Mouse (Mus musculus): ENCODE data around the gene 9130213A22Rik. TPM values are rescaled to one million over a fixed set of nuclear protein-coding genes. Genes with fewer than 3 reads are reported as not detected.

9130213A22Rik gene
- polyA plus RNA-seq, 2 experiments, result 0.41 to 1.1 TPM

DNA sequence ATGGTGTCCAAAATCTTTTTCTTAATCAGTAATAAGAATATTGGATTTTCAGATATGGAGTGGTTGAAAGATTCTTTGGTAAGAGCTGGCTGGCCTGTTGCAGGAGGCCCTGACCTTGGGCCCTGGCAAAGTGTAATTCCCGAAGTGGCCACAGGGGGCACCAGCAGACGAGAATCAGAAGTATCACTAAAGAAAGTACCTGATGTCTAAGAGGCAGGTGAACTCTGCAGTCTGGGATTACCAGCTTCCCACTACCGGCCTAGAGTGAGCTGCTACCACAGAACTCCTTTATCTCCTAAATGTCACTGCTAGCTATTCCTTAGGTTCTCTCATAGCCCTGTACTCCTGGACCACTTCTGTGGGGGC, 30.0 kb downstream of the 9130213A22Rik start:
- WGBS, result 2% methylated on average over 3 of the region's 3 CpGs
- Histone ChIP-seq H3K4me1 (ENCODE audit: control insufficient read depth, insufficient read depth, low read length) (peaks cover 19% of the 10 kb centered on the region), H3K9ac (ENCODE audit: low read depth, low read length, severe bottlenecking) (no peak overlapping the region), H3K4me2 (replicated peaks; ENCODE audit: low read depth, low read length, severe bottlenecking) (no peak overlapping the region), H3K27me3 (ENCODE audit: control insufficient read depth, insufficient read depth, low read length) (no peaks in the 10 kb centered on the region), H3K9me3 (ENCODE audit: control insufficient read depth, low read length) (no peaks in the 10 kb centered on the region), H3K36me3 (ENCODE audit: control insufficient read depth, insufficient read depth, low read length) (peaks cover 35% of the 10 kb centered on the region), H3K27ac (replicated peaks; ENCODE audit: low read depth, low read length) (no peak overlapping the region), H3K4me3 (replicated peaks; ENCODE audit: low read length) (no peak overlapping the region)
- TF ChIP-seq POLR2A (IDR thresholded peaks at IDR 0.05; ENCODE audit: borderline replicate concordance, extremely low read depth, insufficient read depth, insufficient read length), result no peak
- ATAC-seq (ENCODE audit: low FRiP score, low read depth), result no peak
- peak; percentile 52 for DNase-seq (ENCODE audit: low spot score)

DNA sequence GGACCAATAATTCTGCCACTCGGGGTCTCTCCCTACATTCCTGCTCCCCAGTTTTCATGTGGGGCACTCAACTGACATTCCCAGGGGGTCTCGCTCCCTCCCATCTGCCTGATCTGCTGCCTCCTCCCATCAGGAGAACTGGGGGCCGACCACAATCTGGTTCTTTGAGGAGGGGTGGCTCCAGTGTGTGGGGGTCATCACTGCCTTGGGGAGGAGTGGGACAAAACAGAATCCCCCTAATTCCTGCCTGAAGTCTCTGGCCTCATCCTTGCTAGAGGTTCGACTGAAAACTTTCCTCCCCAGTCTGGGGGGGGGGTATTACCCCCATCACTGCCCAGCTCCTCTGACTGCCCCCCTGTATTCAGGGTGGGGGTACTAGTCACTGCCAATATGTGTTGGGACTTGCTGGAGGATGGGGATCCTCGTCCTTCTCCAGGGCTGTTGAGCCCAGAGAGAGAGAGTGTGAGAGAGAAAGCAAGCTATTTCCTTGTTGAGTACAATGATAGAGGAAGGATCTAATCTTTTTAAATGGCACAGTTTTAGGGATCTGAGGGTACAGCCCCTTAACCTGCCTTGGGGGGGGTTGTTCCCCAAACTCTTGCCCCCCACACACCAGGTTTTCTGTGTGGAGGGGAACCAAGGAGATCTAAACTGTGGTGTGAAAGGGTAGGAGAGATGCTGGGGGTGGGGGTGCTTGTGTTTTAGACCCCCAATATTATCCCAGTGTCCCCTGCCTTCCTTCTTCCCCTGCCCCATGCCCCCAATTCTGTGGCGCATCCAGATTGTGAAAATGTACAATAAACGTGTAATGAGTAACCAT, 30.6 kb downstream of the 9130213A22Rik start:
- H3K4me2 ChIP-seq (replicated peaks; ENCODE audit: low read depth, low read length, severe bottlenecking), result no peak overlapping the region
- WGBS, result 61% methylated on average over 7 of the region's 7 CpGs
- ATAC-seq (ENCODE audit: low FRiP score, low read depth), result no peak
- no peak overlapping the region for H3K4me3 ChIP-seq (replicated peaks; ENCODE audit: low read length)
- no peak for TF ChIP-seq POLR2A (IDR thresholded peaks at IDR 0.05; ENCODE audit: borderline replicate concordance, extremely low read depth, insufficient read depth, insufficient read length)
- no peak overlapping the region for H3K27ac ChIP-seq (replicated peaks; ENCODE audit: low read depth, low read length)
- H3K9me3 ChIP-seq (ENCODE audit: control insufficient read depth, low read length), result no peaks in the 10 kb centered on the region
- no peak overlapping the region for H3K9ac ChIP-seq (ENCODE audit: low read depth, low read length, severe bottlenecking)
- peaks cover 35% of the 10 kb centered on the region for H3K36me3 ChIP-seq (ENCODE audit: control insufficient read depth, insufficient read depth, low read length)
- peaks cover 22% of the 10 kb centered on the region for H3K4me1 ChIP-seq (ENCODE audit: control insufficient read depth, insufficient read depth, low read length)
- DNase-seq (ENCODE audit: low spot score), result no peak
- no peaks in the 10 kb centered on the region for H3K27me3 ChIP-seq (ENCODE audit: control insufficient read depth, insufficient read depth, low read length)

GRCm38 (mm10) chr11:69090367-69090766, 32.0 kb downstream of the 9130213A22Rik start:
- no peak for TF ChIP-seq POLR2A (IDR thresholded peaks at IDR 0.05; ENCODE audit: borderline replicate concordance, extremely low read depth, insufficient read depth, insufficient read length)
- peak overlapping the region; percentile 90 for H3K4me2 ChIP-seq (replicated peaks; ENCODE audit: low read depth, low read length, severe bottlenecking)
- H3K9ac ChIP-seq (ENCODE audit: low read depth, low read length, severe bottlenecking), result peak overlapping the region; percentile 99; the same call in 1 of the 2 replicates

DNA sequence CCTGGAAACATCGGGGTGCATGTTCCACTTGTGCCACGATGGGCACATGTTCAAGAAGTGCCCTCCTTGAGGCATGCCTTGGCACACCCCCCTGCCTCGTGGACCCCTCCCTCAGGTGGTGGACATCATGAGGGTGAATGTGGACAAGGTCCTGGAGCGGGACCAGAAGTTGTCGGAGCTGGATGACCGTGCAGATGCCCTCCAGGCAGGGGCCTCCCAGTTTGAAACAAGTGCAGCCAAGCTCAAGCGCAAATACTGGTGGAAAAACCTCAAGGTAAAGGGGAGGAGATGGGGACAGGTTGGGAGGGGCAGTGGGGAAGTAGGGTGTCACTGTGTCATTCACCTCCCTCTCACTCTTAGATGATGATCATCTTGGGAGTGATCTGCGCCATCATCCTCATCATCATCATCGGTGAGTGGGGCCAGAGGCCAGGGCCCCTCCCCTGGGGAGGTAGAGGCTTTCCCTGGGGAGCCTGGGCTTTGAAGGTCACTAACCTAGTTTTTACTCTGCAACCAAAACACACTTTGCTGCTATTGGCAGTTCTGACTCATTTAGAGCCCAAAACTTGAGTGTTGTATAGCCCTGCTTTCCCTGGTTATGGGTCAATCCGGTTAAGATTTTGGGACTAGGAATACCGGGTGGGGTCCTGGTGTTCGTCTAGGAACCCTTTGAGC, 32.6 kb downstream of the 9130213A22Rik start:
- Histone ChIP-seq H3K27me3 (ENCODE audit: control insufficient read depth, insufficient read depth, low read length) (no peaks in the 10 kb centered on the region), H3K36me3 (ENCODE audit: control insufficient read depth, insufficient read depth, low read length) (peaks cover 35% of the 10 kb centered on the region), H3K9ac (ENCODE audit: low read depth, low read length, severe bottlenecking) (peak overlapping the region; percentile 99), H3K4me1 (ENCODE audit: control insufficient read depth, insufficient read depth, low read length) (peaks cover 22% of the 10 kb centered on the region), H3K4me3 (replicated peaks; ENCODE audit: low read length) (peak overlapping the region; percentile 99), H3K9me3 (ENCODE audit: control insufficient read depth, low read length) (no peaks in the 10 kb centered on the region), H3K4me2 (replicated peaks; ENCODE audit: low read depth, low read length, severe bottlenecking) (peak overlapping the region; percentile 90), H3K27ac (replicated peaks; ENCODE audit: low read depth, low read length) (no peak overlapping the region)
- DNase-seq (ENCODE audit: low spot score) (no peak), ATAC-seq (ENCODE audit: low FRiP score, low read depth) (no peak)
- no peak for TF ChIP-seq POLR2A (IDR thresholded peaks at IDR 0.05; ENCODE audit: borderline replicate concordance, extremely low read depth, insufficient read depth, insufficient read length)
- 84% methylated on average over 12 of the region's 12 CpGs for WGBS

More at GRCm38 (mm10) chr11:69090367-69090766, 32.0 kb downstream of the 9130213A22Rik start:
- Histone ChIP-seq H3K27me3 (ENCODE audit: control insufficient read depth, insufficient read depth, low read length) (no peaks in the 10 kb centered on the region), H3K4me3 (replicated peaks; ENCODE audit: low read length) (peak overlapping the region; percentile 99), H3K4me1 (ENCODE audit: control insufficient read depth, insufficient read depth, low read length) (peaks cover 22% of the 10 kb centered on the region), H3K9me3 (ENCODE audit: control insufficient read depth, low read length) (no peaks in the 10 kb centered on the region), H3K27ac (replicated peaks; ENCODE audit: low read depth, low read length) (no peak overlapping the region), H3K36me3 (ENCODE audit: control insufficient read depth, insufficient read depth, low read length) (peaks cover 35% of the 10 kb centered on the region)
- DNase-seq (ENCODE audit: low spot score) (no peak), ATAC-seq (ENCODE audit: low FRiP score, low read depth) (no peak)
- 67% methylated on average over 6 of the region's 6 CpGs for WGBS

DNA sequence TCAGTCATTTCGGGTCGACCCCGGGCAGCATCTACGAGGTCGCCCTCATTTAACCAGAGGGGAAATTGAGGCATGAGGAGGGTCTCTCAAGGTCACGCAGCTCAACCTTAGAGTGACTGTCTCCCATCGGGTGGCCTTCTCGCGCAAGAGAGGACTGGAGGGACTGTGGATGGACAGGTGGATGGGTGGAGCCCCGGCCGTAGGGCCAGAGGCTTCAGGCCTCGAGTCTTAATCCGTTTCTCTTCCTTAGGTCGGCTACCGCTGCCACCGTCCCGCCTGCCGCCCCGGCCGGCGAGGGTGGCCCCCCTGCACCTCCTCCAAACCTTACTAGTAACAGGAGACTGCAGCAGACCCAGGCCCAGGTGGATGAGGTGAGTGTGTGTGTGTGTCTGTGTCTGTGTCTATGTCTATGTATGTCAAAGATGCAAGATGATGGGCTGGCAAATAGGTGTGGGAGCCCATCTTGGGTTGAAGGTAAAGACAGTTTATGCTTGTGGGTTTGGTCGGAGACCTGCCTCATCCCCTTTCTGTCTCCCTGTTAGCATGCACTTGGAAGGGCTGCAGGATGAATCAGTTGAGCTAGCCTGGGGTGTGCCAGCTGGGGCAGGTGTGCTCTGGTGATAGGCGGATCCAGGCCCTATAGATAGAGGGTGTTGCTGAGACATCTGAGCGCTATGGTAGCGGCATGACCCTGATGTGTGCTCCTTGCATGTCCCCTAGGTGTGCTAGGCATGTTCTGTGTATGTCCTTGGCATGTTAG, 33.4 kb downstream of the 9130213A22Rik start:
- 12% methylated on average over 25 of the region's 25 CpGs for WGBS
- ATAC-seq (ENCODE audit: low FRiP score, low read depth), result 0 out of 2 replicates have a peak, but pooled peaks have one; percentile 5
- H3K9me3 ChIP-seq (ENCODE audit: control insufficient read depth, low read length), result no peaks in the 10 kb centered on the region
- TF ChIP-seq POLR2A (IDR thresholded peaks at IDR 0.05; ENCODE audit: borderline replicate concordance, extremely low read depth, insufficient read depth, insufficient read length), result no peak
- peak overlapping the region; percentile 90 for H3K4me2 ChIP-seq (replicated peaks; ENCODE audit: low read depth, low read length, severe bottlenecking)
- H3K27ac ChIP-seq (replicated peaks; ENCODE audit: low read depth, low read length), result peak overlapping the region; percentile 87
- H3K4me1 ChIP-seq (ENCODE audit: control insufficient read depth, insufficient read depth, low read length), result peaks cover 19% of the 10 kb centered on the region
- no peak for DNase-seq (ENCODE audit: low spot score)
- peak overlapping the region; percentile 99 for H3K4me3 ChIP-seq (replicated peaks; ENCODE audit: low read length)
- H3K36me3 ChIP-seq (ENCODE audit: control insufficient read depth, insufficient read depth, low read length), result peaks cover 35% of the 10 kb centered on the region
- peak overlapping the region; percentile 99 for H3K9ac ChIP-seq (ENCODE audit: low read depth, low read length, severe bottlenecking)
- H3K27me3 ChIP-seq (ENCODE audit: control insufficient read depth, insufficient read depth, low read length), result no peaks in the 10 kb centered on the region
